In the genomic region with DNA sequence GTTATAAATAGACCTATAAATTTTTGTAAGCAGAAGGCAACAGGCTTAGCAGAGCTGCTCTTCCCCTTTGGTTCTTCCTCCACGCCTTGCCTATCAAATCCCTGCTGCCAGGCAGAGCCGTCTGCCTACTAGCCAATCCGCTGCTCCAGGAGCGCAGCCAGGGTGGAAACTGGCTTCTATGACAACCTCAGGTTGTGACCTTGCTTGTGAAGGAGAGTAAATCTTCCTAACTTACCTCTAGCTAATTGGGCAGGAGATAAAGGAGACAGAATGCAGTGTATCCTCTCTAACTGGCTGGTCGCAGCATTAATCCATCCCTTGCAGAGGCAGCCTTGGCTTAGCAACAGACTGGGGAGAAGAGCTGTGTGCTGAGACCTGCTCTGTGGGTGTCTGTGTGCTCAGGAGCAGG, we compare ENCODE assay signal across 8 mouse cellular contexts. TPM values are rescaled to one million over a fixed set of nuclear protein-coding genes. Genes with fewer than 3 reads are reported as not detected.
DNase-seq lines count a peak whose midpoint lies in the region; TF ChIP-seq lines count a peak whose summit lies in the region.

No protein-coding gene starts in this region.

- H3K36me3 ChIP-seq in heart, adult 2 months (ENCODE audit: control insufficient read depth, insufficient read depth, low read length), result no peaks in the 10 kb centered on the region

- no peaks in the 10 kb centered on the region for H3K79me2 ChIP-seq in heart, adult 2 months (replicated peaks; ENCODE audit: control insufficient read depth, insufficient read depth, low read length)

- H3K4me3 ChIP-seq in heart, adult 2 months, result no peak overlapping the region

- peak; percentile 97 for DNase-seq in heart, adult 11 months
- no peak for DNase-seq in heart, postnatal 25 days (ENCODE audit: low spot score)
- DNase-seq in adrenal gland, postnatal 14 days, result peak; percentile 90
- DNase-seq in heart, adult 2 months, result peak; percentile 40 to 41
- peak; percentile 78 for DNase-seq in kidney, postnatal 14 days
- DNase-seq in lung, postnatal 4 days, result peak; percentile 25 to 55
- DNase-seq in skeletal muscle tissue, adult 2 months (ENCODE audit: low read depth, low spot score), result peak; percentile 43
- no peak for DNase-seq in natural killer cell, adult 2 months (ENCODE audit: low spot score in 2 of 2)

- TF ChIP-seq POLR2A in heart, adult 2 months (IDR thresholded peaks at IDR 0.05; ENCODE audit: insufficient read depth, low read depth, low read length), result no peak

- no peak for TF ChIP-seq CTCF in heart, adult 2 months (IDR thresholded peaks at IDR 0.05)

- intact Hi-C loops in heart, postnatal 25 days (cut with DNase I), result loop anchor here (5.0 kb wide), 1 partner anchor 47 kb away; no protein-coding TSS in a partner anchor
- intact Hi-C loops in heart, adult 2 months (cut with DNase I), result no loop called here

- peaks cover 10% of the 10 kb centered on the region for H3K4me1 ChIP-seq in heart, adult 2 months (ENCODE audit: control insufficient read depth, insufficient read depth, low read length)

- H3K27me3 ChIP-seq in heart, adult 2 months (ENCODE audit: control insufficient read depth, insufficient read depth, low read length), result no peaks in the 10 kb centered on the region

- 31% methylated on average over 5 of the region's 5 CpGs for WGBS in heart, adult 2 months

- TF ChIP-seq EP300 in heart, adult 2 months (IDR thresholded peaks at IDR 0.05; ENCODE audit: insufficient read depth, low read depth, low read length), result no peak

- H3K9ac ChIP-seq in heart, adult 2 months (ENCODE audit: low read depth, low read length), result peak overlapping the region; percentile 42

- peak overlapping the region; percentile 44 for H3K27ac ChIP-seq in heart, adult 2 months

RNA-seq across cellular contexts. Expression of a gene that starts 29.7 kb away (rescaled TPM):
- 10 to 100 TPM; 38.8 to 46.8 TPM for total RNA-seq in heart, postnatal 25 days (2021)
- 54.2 and 55.5 TPM in 2 replicates for total RNA-seq in adrenal gland, postnatal 14 days (2021)
- 10 to 100 TPM; 43.5 to 43.7 TPM for total RNA-seq in heart, adult 2 months (2021)
- 15.3 and 32.2 TPM in 2 replicates for polyA plus RNA-seq in heart, adult 2 months (2012; rRNA removed)

RNA-seq across cellular contexts. Expression of a gene that starts 29.8 kb away (rescaled TPM):
- 1 to 10 TPM; 4.2 to 4.8 TPM for total RNA-seq in heart, postnatal 25 days (2021)
- 9.8 and 13.0 TPM in 2 replicates for total RNA-seq in adrenal gland, postnatal 14 days (2021)
- total RNA-seq in heart, adult 2 months (2021), result 1 to 10 TPM; 3.4 to 5.2 TPM
- 2.4 and 4.0 TPM in 2 replicates for polyA plus RNA-seq in heart, adult 2 months (2012; rRNA removed)

RNA-seq across cellular contexts. Expression of a gene that starts 52.4 kb away (rescaled TPM):
- total RNA-seq in heart, postnatal 25 days (2021), result 10 to 100 TPM; 27.6 to 34.0 TPM
- total RNA-seq in adrenal gland, postnatal 14 days (2021), result 58.9 and 60.7 TPM in 2 replicates
- 10 to 100 TPM; 28.1 to 39.1 TPM for total RNA-seq in heart, adult 2 months (2021)
- 10.5 and 19.0 TPM in 2 replicates for polyA plus RNA-seq in heart, adult 2 months (2012; rRNA removed)

Comparison
In these comparisons a context has a peak if more than half of its experiments do, and no peak if none do; other contexts are left out.
1. DNase-seq: peak in heart, adult 11 months (single experiment), adrenal gland, postnatal 14 days (single experiment), heart, adult 2 months (2 of 2), kidney, postnatal 14 days (single experiment), lung, postnatal 4 days (2 of 2) and skeletal muscle tissue, adult 2 months (single experiment); none in heart, postnatal 25 days (single experiment) and natural killer cell, adult 2 months (0 of 2).